Mouse (Mus musculus): ENCODE results near the gene C1qtnf2. TPM values are rescaled to one million over a fixed set of nuclear protein-coding genes. Genes with fewer than 3 reads are reported as not detected.

The C1qtnf2 gene
- polyA plus RNA-seq, 1 experiment from 2014 or later, result 3.4 TPM

DNA sequence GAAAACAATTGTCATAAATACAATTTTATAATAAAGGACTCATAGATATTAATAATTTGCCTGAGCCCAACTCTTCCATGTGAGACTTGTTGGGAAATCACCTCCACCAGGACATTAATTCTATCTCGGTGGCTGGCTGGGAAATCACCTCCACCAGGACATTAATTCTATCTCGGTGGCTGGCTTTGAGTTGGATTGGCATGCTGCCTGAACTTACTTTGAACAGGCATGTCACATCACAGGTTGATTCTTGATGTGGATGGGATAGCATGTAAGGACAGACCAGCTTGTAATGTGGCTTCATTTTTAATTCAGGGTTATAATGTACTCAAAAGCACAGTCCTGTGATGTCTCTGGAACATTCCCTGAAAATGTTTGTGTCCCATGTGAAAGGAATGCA lies 24.2 kb upstream of the C1qtnf2 start:
- no peak overlapping the region for H3K27ac ChIP-seq (ENCODE audit: low read length)
- no peak overlapping the region for H3K4me2 ChIP-seq (ENCODE audit: low read depth, low read length)
- no peak overlapping the region for H3K9ac ChIP-seq (ENCODE audit: low read length)
- no peak overlapping the region for H3K4me3 ChIP-seq (ENCODE audit: low read length)
- no peaks in the 10 kb centered on the region for H3K9me3 ChIP-seq (ENCODE audit: control insufficient read depth, low read length)
- no peaks in the 10 kb centered on the region for H3K27me3 ChIP-seq (ENCODE audit: control insufficient read depth, insufficient read depth, low read depth, low read length)
- WGBS, result 64% methylated on average over 2 of the region's 2 CpGs
- H3K4me1 ChIP-seq (replicated peaks; ENCODE audit: control insufficient read depth, insufficient read depth, low read length), result no peaks in the 10 kb centered on the region
- H3K36me3 ChIP-seq (ENCODE audit: control insufficient read depth, insufficient read depth, low read length), result peaks cover 21% of the 10 kb centered on the region
- ATAC-seq (ENCODE audit: low read depth), result no peak

DNA sequence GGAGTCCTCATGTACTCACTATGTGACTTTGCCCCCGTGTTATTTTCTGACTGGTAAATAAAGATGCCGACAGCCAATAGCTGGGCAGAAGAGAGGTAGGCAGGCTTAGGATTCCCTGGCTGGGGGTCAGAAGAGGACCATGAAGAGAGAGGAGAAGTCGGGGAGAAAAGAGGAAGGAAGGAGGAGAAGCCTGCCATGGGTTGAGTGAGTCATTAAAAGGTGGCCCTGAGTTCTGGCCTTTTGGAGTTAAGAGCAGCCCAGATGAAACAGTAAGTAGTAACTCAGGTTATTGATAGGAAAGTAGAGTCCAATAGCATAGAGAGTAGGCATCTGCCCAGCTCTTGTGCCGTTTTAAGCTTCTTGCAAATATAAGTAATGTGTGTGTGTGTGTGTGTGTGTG lies 22.8 kb upstream of the C1qtnf2 start:
- no peak for ATAC-seq (ENCODE audit: low read depth)

DNA sequence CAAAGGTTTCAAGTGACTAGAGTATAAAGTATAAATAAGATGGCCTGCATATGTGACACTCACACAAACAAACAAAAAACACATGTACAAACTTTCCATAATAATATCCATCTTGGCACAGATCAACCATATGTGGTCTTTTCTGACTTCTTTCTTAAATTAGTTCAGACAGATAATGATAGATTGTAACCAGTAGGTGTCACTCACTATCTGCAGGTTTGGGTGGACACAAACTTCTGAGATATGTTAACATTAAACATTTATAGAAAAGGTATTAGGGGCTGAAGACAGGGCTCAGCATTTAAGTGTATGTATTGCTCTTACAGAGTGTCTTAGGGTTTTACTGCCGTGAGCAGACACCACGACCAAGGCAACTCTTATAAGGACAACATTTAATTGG lies 21.8 kb upstream of the C1qtnf2 start:
- Histone ChIP-seq H3K27me3 (ENCODE audit: control insufficient read depth, insufficient read depth, low read depth, low read length) (no peaks in the 10 kb centered on the region), H3K4me2 (ENCODE audit: low read depth, low read length) (no peak overlapping the region), H3K27ac (ENCODE audit: low read length) (no peak overlapping the region), H3K4me1 (replicated peaks; ENCODE audit: control insufficient read depth, insufficient read depth, low read length) (no peaks in the 10 kb centered on the region), H3K4me3 (ENCODE audit: low read length) (no peak overlapping the region), H3K9ac (ENCODE audit: low read length) (no peak overlapping the region), H3K9me3 (ENCODE audit: control insufficient read depth, low read length) (no peaks in the 10 kb centered on the region), H3K36me3 (ENCODE audit: control insufficient read depth, insufficient read depth, low read length) (peaks cover 2% of the 10 kb centered on the region; the same call in 1 of the 2 replicates)
- ATAC-seq (ENCODE audit: low read depth), result no peak
- WGBS, result 56% methylated on average over 2 of the region's 2 CpGs

More for the DNA sequence above, 22.8 kb upstream of the C1qtnf2 start:
- 57% methylated on average over 4 of the region's 4 CpGs for WGBS
- Histone ChIP-seq H3K9me3 (ENCODE audit: control insufficient read depth, low read length) (no peaks in the 10 kb centered on the region), H3K27ac (ENCODE audit: low read length) (no peak overlapping the region), H3K4me1 (replicated peaks; ENCODE audit: control insufficient read depth, insufficient read depth, low read length) (no peaks in the 10 kb centered on the region), H3K27me3 (ENCODE audit: control insufficient read depth, insufficient read depth, low read depth, low read length) (no peaks in the 10 kb centered on the region), H3K36me3 (ENCODE audit: control insufficient read depth, insufficient read depth, low read length) (peaks cover 8% of the 10 kb centered on the region; the same call in 1 of the 2 replicates), H3K9ac (ENCODE audit: low read length) (no peak overlapping the region), H3K4me3 (ENCODE audit: low read length) (no peak overlapping the region), H3K4me2 (ENCODE audit: low read depth, low read length) (no peak overlapping the region)

DNA sequence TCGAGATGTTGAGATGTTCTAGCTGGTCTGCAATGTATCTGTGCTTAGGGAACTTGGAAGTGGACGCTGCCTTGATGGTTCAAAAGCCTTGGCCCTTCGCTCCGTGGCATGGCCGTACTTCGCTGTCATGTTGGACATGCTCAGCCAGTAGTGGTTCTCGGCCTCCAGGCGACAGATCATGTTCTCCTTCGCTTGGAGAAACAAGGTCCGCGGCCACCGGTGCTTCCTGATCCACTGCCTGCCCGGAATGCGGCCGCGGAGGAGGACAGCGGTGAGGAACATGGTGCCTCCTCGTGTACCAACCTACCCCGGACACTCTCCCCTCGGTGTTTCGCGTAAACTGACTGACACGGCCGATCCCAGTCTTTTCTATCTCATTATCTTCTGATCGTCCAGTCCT lies 10.9 kb upstream of the C1qtnf2 start:
- Histone ChIP-seq H3K4me2 (ENCODE audit: low read depth, low read length) (no peak overlapping the region), H3K4me3 (ENCODE audit: low read length) (no peak overlapping the region), H3K27me3 (ENCODE audit: control insufficient read depth, insufficient read depth, low read depth, low read length) (no peaks in the 10 kb centered on the region), H3K36me3 (ENCODE audit: control insufficient read depth, insufficient read depth, low read length) (no peaks in the 10 kb centered on the region), H3K9me3 (ENCODE audit: control insufficient read depth, low read length) (no peaks in the 10 kb centered on the region), H3K9ac (ENCODE audit: low read length) (no peak overlapping the region), H3K4me1 (replicated peaks; ENCODE audit: control insufficient read depth, insufficient read depth, low read length) (no peaks in the 10 kb centered on the region), H3K27ac (ENCODE audit: low read length) (no peak overlapping the region)
- ATAC-seq (ENCODE audit: low read depth), result no peak
- 91% methylated on average over 25 of the region's 25 CpGs for WGBS

DNA sequence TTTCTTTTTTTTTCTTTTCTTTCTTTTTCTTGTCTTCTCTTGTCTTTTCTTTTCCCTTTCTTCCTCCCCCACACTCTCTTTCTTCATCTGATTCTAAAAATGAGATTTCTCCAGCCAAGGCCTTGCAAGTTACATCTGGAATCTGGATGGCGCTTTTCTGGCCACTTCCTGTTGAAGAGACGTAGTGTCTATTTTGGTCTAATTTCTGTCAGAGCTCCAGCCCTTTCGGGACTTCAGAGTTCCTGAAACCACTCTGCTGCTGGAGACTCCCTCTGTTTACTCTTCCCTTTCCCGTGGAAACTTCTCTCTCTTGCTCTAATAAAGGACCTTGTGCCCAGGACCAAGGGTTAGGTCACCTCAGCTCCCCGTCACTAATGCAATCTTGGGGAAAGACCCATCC lies 4.0 kb upstream of the C1qtnf2 start:
- H3K4me1 ChIP-seq (replicated peaks; ENCODE audit: control insufficient read depth, insufficient read depth, low read length), result peaks cover 14% of the 10 kb centered on the region
- H3K36me3 ChIP-seq (ENCODE audit: control insufficient read depth, insufficient read depth, low read length), result no peaks in the 10 kb centered on the region
- no peaks in the 10 kb centered on the region for H3K27me3 ChIP-seq (ENCODE audit: control insufficient read depth, insufficient read depth, low read depth, low read length)
- peak; percentile 42; the same call in 1 of the 2 replicates for ATAC-seq (ENCODE audit: low read depth)
- H3K27ac ChIP-seq (ENCODE audit: low read length), result peak overlapping the region; percentile 52
- H3K9ac ChIP-seq (ENCODE audit: low read length), result no peak overlapping the region
- WGBS, result 22% methylated on average over 5 of the region's 5 CpGs
- H3K4me2 ChIP-seq (ENCODE audit: low read depth, low read length), result no peak overlapping the region
- no peak overlapping the region for H3K4me3 ChIP-seq (ENCODE audit: low read length)
- no peaks in the 10 kb centered on the region for H3K9me3 ChIP-seq (ENCODE audit: control insufficient read depth, low read length)

DNA sequence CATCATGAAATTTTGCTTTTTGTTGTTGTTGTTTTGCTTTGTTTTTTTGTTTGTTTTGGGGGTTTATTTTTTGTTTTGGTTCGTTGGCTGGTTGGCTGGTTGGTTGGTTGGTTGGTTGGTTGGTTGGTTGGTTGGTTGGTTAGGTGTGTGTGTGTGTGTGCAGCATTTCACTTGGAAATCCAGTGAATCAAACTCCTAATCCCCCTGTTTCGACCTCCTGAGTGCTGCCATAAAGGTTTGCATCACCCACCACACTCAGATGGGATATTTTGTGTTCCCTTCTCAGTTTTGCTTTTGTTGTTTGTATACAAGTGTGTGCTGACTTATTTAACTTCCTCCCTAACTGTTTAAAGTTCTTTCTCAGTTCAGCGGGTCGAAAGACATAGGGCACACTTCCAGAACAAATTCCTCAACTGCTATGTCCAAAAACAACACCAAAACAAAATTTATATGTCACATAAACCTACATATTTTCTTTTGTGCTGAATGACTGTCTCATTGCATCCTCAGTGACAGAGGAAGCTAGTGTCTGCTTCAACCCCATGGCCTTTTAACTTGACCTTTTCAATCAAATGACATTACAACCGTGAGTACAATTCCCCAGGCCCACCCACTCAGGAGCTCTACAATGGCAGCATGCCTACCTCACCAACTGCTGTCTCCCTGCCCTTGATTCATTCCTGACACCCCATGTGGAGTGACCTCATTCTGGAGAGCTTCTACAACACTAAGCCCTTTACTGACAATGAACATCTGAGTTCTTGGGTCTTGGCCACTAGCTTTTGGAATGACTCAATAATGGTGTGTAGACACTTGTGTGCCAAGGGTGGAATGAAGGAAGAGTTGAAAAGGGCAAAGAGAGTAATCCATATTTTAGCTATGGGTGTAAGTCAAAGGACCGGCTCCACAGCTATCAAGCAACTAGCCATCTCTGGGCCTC lies 2.9 kb upstream of the C1qtnf2 start:
- no peak overlapping the region for H3K9ac ChIP-seq (ENCODE audit: low read length)
- 58% methylated on average over 6 of the region's 6 CpGs for WGBS
- H3K4me1 ChIP-seq (replicated peaks; ENCODE audit: control insufficient read depth, insufficient read depth, low read length), result peaks cover 14% of the 10 kb centered on the region
- H3K4me3 ChIP-seq (ENCODE audit: low read length), result no peak overlapping the region
- 0 out of 2 replicates have a peak, but pooled peaks have one; percentile 13 for ATAC-seq (ENCODE audit: low read depth)
- H3K4me2 ChIP-seq (ENCODE audit: low read depth, low read length), result no peak overlapping the region
- no peak overlapping the region for H3K27ac ChIP-seq (ENCODE audit: low read length)
- H3K36me3 ChIP-seq (ENCODE audit: control insufficient read depth, insufficient read depth, low read length), result no peaks in the 10 kb centered on the region
- H3K27me3 ChIP-seq (ENCODE audit: control insufficient read depth, insufficient read depth, low read depth, low read length), result no peaks in the 10 kb centered on the region
- no peaks in the 10 kb centered on the region for H3K9me3 ChIP-seq (ENCODE audit: control insufficient read depth, low read length)

DNA sequence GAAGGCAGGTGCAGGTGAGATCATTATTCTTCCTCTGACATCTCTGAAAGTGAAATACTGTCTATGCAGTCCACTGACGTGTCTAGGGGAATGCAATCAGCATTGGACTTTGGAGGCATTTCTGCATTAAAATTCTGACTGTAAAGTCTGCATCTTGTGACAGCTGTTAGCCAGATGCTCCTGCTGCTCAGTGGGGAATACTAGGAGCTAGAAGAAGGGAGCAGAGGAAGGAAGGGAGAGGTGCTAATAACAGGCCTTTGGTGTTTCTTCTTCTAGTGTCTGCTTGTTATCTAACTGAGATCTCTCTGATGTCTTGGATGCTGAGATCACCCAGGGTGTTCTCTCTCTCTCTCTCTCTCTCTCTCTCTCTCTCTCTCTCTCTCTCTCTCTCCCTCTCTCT lies 961 bp upstream of the C1qtnf2 start:
- ATAC-seq (ENCODE audit: low read depth), result no peak
- no peak overlapping the region for H3K27ac ChIP-seq (ENCODE audit: low read length)

DNA sequence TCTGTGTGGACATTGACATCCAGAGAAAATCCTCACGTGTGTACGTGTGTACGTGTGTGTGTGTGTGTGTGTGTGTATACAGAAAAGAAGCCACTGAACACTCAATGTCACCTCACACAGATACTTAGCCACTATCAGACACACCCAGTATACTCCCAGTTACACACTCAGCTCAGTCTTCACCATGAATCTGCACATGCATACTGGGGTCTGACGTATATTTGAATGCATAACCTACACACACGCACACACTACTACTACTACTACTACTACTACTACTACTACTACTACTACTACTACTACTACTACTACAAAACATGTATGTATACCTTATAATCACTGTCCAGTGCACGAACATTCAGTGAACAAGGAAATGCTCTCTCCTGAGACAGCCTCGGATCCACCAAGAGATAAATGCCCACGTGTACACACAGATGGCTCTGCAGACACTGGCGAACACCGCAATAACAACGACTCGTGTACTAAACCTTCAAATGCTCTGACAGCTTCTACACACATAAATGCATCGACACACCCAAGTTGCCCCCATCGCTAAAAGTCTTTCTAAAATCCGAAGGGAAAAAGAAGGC lies 346 bp upstream of the C1qtnf2 start:
- Histone ChIP-seq H3K36me3 (ENCODE audit: control insufficient read depth, insufficient read depth, low read length) (no peaks in the 10 kb centered on the region), H3K4me3 (ENCODE audit: low read length) (peak overlapping the region; percentile 41), H3K9me3 (ENCODE audit: control insufficient read depth, low read length) (no peaks in the 10 kb centered on the region), H3K9ac (ENCODE audit: low read length) (peak overlapping the region; percentile 53), H3K27me3 (ENCODE audit: control insufficient read depth, insufficient read depth, low read depth, low read length) (no peaks in the 10 kb centered on the region), H3K4me2 (ENCODE audit: low read depth, low read length) (peak overlapping the region; percentile 78), H3K27ac (ENCODE audit: low read length) (no peak overlapping the region), H3K4me1 (replicated peaks; ENCODE audit: control insufficient read depth, insufficient read depth, low read length) (peaks cover 14% of the 10 kb centered on the region)
- WGBS, result 44% methylated on average over 15 of the region's 15 CpGs
- no peak; the same call in 1 of the 2 replicates for ATAC-seq (ENCODE audit: low read depth)

More for the DNA sequence above, 961 bp upstream of the C1qtnf2 start:
- Histone ChIP-seq H3K36me3 (ENCODE audit: control insufficient read depth, insufficient read depth, low read length) (no peaks in the 10 kb centered on the region), H3K4me3 (ENCODE audit: low read length) (no peak overlapping the region), H3K27me3 (ENCODE audit: control insufficient read depth, insufficient read depth, low read depth, low read length) (no peaks in the 10 kb centered on the region), H3K9ac (ENCODE audit: low read length) (no peak overlapping the region), H3K9me3 (ENCODE audit: control insufficient read depth, low read length) (no peaks in the 10 kb centered on the region), H3K4me2 (ENCODE audit: low read depth, low read length) (no peak overlapping the region), H3K4me1 (replicated peaks; ENCODE audit: control insufficient read depth, insufficient read depth, low read length) (peaks cover 14% of the 10 kb centered on the region)
- WGBS, result 83% methylated on average over 1 of the region's 1 CpGs

DNA sequence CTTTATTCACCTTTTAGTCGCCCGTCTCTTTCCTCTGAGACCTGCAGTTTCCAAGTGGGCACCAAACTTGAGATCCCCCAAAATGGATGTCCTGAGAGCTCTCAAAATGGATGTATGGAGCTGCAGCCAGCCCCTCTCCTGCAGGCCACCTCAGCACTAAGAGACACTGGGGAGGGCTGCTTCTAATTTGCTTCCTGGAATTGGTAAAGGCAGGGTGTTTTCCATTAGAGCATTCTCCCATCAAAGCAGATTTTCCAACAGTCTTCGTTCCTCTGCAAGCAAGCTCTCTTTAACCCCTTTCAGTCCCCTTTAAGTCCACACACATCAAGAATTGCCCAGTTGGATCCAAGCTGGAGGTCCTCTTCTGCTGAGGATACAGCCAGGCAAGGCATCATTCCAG lies 5.3 kb downstream of the C1qtnf2 start:
- no peaks in the 10 kb centered on the region for H3K36me3 ChIP-seq (ENCODE audit: control insufficient read depth, insufficient read depth, low read length)
- H3K4me2 ChIP-seq (ENCODE audit: low read depth, low read length), result no peak overlapping the region
- no peak for ATAC-seq (ENCODE audit: low read depth)
- 88% methylated on average over 3 of the region's 3 CpGs for WGBS
- H3K9ac ChIP-seq (ENCODE audit: low read length), result no peak overlapping the region
- no peaks in the 10 kb centered on the region for H3K27me3 ChIP-seq (ENCODE audit: control insufficient read depth, insufficient read depth, low read depth, low read length)
- no peak overlapping the region for H3K4me3 ChIP-seq (ENCODE audit: low read length)
- peaks cover 40% of the 10 kb centered on the region for H3K4me1 ChIP-seq (replicated peaks; ENCODE audit: control insufficient read depth, insufficient read depth, low read length)
- H3K9me3 ChIP-seq (ENCODE audit: control insufficient read depth, low read length), result no peaks in the 10 kb centered on the region
- no peak overlapping the region for H3K27ac ChIP-seq (ENCODE audit: low read length)
